Mouse (Mus musculus) R1 (cell line): ENCODE results near the gene Rasgrp1.

Experiments
- DNase-seq: peaks from one replicate; pipeline ENCODE4 v3.0.0-alpha.2; 2018; ENCODE audit warnings: low read depth, low spot score

Gene Rasgrp1

DNA sequence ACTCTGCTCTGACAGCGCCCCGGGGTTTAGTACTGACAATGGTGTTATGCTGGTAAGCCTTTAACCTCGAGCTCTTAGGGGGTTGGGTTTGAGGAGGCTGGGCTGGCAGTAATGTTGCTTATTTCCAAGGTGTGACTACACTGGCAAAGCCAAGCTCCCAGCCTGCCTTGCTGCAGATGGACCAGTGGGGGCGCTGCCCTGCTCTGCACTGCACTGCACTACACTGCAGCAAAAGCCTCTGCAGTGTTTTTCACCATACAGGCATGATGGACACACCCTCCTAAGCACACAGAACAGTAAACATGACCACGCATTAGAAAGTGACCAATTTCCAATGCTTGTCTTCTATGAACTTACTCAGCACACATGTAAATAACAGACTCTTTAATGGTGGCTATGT is 11.2 kb downstream of the Rasgrp1 start:
- peak; percentile 47 for DNase-seq

DNA sequence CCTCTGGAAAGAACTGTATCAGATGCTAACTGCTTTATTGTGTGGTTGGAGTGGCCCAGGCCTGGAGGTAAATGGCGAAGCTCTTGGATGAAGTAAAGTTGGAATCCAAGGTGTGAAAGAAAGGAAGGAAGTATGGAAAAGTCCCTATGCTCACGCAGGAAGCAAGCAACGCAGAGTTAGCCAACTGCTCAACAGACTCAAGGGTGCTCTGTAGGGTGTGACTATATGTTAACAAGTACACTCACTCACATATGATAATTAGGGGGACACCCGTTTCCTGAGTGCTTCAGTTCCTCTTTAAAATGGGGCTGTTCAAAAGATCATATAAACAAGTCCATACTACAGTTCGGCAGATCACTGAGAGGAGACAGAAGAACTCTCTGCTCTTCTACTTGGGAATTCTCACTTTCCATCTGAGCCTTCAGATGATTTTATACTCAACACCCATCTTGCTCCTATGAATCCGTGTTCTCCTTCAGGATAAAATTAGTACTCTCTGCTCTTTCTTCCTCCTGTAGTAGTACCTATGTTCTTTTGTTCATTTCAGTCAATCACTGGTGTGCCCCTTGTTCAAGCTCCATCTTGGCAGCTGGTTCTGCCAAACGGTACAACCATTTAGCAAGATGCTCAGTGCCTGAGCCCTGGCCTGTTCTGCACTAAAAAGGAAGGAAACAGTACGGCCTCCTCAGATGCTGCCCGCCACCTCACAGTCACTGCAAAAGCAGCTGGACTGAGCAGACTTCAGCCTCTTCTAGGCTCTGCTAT is 14.1 kb downstream of the Rasgrp1 start:
- DNase-seq, result no peak

DNA sequence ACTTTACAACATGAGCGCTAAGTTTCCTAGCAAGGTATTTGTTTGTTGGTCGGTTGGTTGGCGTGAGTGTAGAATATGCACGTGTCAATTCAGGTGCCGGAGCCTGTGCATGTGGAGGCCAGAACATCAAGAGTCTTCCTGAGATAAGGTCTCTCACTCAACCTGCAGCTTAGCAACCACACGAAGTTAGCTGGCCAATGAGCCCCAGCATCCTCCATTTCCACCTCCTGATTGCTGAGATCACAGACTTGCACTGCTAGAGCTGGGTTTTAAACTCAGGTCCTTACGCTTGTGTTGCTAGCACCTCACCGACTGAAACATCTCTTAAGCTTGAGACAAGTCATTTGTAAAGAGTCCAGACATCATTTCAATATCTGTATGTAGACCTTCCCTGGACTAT is 20.4 kb downstream of the Rasgrp1 start:
- no peak for DNase-seq

DNA sequence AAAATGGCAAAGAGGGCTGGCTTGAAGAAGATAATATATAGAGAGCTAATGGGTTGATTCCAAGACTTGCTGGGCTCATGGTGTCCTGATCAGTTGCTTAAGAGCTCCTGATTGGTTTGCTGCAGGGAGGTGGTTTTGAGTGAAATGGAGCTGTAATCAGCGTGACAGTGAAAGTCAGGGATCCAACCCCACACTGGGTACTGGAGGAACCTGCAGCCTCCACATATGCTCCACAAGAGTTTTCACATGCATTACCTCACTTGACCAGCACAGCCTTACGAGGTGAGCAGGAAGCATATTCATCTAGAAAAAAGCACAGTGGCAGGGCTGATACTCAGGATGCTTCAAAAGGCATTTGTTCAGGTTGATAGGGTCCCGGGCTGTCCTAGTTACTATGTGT is 21.6 kb downstream of the Rasgrp1 start:
- no peak for DNase-seq

DNA sequence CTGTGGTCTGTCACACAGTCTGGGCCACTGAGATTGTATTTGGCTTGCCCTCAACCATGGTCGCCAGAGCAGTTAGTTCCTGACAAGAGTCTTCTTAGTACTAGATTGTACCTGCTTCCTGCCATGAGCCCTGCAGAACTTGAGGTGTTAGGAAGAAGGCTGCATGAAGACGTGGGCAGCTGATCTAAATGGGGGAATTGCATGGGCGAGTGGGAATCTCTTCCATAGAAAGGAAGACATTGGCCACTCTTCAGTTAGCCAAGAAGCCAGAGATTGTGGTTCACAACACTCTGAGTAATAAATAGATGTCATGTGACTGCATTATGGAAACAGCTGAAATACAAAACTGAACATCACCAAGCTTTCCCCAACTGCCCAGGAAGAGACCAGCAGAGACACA is 23.8 kb downstream of the Rasgrp1 start:
- DNase-seq, result no peak

DNA sequence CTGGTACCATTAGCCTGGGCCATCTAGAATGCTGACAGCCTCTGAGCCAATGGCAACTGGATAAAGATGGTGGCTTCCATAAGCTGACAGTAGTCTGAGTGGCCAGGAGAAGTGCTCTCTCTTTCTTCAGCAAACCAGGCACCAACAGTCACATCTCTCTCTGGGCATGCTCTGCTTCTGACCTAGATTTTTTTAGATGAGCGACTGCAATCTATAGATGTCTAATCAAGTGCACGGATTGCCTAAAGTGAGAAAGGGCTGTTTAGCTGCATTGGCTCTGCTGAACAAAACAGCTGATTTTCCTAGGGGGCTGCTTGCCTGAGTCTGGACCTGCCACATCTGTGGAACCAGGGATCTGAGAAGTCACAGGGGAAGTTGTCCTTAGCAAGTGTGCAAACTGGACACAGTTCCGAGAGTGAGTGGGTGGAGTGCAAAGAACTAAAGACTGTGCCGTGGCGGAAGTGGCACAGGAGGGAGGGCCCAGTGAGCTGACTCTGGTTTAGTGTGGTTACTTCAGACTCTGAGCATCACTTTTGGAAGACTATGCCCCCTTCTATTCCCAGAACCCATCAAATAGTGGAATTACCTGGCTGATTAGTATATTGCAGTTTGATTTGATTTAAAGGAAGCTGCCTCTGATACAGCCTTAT is 29.1 kb downstream of the Rasgrp1 start:
- DNase-seq, result no peak

DNA sequence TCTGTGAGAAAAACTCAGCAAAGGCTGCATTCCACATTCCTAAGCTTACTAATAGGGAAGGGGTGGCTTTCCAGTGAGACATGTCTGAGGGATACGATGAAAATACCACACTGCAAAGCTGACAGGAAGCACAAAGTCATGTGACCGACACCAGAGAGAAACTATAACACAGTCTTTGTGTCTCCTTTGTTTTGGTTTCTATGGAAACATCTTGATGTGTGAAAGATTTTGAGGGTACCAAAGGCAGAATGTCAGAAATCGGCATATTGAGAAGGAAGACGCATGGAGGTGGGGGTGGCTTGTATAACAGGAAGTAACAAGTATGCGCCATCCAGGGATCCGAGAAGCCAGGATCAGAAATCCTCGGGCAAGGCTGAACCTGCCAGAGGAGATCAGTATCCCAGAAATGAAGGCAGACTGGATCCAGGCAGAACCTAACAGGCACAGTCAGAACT is 30.3 kb downstream of the Rasgrp1 start:
- peak; percentile 12 for DNase-seq

DNA sequence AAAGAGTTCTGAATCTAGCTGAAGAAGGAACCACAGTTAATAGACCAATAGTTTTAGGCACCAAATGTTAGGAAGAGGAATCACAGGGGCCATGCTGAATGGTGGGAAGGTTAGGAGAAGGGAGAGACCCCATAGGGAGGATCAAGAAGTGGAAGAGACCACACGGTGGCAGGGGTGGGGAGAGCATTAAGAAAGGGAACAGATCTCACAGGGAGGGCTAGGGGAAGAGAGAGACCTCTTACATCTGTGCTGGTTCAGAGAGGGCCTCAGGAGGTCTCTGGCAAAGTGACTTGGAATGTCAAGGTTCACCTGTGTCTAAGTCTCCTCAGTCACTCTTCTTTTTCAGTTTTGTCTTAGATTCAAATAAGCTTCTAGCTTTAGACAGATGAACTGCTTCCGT is 30.8 kb downstream of the Rasgrp1 start:
- DNase-seq, result no peak

DNA sequence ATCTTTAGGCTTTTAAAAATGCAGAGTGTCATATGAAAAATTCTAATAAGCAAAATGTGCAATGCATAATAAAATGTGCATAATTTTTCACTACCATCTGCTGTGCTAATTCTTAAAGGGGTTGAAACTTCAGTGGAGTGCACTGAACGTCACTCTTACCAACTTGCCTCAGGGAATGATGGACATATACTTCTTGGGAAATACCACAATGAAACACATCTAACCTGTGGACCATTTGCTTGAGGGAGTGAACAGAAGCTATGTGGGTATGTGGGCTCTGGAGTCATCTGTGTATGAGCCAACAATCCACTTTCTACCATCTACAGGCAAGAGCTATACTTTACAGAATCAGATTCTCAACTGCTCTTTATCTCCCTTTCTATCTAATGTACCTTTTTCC is 31.5 kb downstream of the Rasgrp1 start:
- no peak for DNase-seq

DNA sequence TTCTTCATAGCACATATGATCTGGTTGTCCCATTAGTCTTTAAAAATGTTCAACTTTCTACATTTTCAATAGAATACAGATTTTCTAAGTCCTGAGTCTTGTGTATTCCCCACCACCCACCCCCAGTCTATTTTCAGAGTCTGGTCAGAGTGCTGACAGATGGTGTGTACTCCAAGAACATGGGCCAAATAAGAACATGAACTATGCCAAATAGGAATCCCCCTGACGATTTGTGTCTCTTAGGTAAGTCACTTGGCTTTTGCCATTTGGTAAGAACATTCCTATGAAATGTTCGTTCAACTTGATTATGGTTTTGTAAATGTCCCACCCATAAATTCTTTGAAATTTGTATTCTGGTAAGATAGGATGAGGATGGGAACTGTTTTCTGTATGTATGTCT is 33.8 kb downstream of the Rasgrp1 start:
- DNase-seq, result no peak

DNA sequence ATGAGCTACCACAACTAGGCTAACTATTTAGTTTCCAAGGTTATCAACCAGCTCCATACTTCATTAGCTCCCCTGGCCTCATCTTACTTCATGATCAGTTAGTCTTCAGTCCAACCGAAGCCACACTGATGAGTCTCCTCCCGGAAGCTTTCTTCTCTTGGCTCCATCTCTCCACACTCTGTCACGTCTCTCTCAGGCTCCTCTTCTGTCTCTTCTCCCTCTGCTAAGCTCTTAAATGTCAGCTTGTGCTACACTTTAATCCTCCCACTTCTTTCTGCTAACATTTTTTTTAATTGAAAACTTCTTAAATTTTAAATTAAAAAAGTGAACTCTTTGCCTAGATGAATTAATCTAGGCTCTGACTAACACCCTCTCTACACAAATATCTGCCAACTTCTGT is 34.8 kb downstream of the Rasgrp1 start:
- DNase-seq, result no peak

DNA sequence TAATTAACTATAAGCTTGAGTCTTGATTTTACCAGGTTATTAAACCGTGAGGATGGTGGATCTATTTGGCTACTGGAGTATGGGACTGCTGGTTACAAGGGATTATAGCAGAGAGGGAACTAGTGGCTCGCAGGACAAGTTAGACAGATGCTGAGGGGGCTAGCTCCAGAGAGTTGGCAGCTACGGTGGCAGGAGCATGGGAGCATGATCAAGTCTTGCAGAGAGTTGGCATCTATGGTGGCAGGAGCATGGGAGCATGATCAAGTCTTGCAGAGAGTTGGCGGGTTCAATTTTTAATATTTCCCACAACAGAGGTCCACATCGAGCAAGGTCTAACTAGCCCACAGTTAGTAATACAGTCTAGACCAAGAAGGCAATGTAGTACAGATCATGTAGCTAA is 37.9 kb downstream of the Rasgrp1 start:
- DNase-seq, result no peak

DNA sequence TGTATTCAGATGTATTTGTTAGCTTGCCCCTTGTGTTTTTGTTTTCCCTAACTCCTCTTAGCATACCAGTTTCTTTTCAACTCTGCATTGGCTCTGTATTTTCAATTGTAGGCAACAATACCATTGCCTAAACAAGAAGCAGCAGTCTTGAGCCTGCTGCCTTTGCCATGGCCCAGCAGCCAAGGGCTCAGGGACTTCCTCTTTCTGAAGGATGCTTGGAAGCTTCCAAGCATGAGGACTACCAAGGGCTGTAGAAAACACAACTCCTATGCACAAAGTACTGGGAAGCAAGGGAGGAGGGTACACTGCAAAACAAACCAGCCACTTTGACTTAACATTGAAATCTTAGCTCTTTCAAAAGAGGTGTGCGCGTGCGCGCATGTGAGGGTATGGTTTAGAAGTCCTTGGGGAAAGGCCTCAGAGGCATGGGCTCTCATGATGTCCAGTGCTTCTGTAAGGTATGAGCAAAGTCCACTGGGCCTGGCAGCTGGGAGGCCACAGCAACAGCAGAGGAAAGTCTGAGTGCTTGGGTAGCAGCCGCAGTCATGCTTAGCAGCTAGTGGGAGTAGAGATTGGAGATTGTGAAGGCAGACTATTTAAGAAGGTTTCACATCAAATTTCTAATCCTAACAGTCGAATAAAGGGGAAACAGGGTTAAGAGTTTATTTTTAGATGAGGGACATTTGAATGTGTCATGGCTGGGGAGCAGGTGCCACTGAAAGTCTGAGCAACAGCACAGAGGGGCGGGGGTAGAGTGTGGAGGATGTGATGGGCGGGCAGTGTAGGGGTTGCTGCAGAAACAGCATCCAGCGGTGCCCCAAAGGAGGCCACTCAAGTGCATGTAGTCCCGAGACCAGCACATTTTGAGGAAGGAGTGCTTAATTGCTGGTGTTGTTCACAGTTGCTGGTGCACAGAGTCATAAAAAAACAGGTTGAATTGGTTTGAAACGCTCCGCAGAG is 39.1 kb downstream of the Rasgrp1 start:
- DNase-seq, result no peak

DNA sequence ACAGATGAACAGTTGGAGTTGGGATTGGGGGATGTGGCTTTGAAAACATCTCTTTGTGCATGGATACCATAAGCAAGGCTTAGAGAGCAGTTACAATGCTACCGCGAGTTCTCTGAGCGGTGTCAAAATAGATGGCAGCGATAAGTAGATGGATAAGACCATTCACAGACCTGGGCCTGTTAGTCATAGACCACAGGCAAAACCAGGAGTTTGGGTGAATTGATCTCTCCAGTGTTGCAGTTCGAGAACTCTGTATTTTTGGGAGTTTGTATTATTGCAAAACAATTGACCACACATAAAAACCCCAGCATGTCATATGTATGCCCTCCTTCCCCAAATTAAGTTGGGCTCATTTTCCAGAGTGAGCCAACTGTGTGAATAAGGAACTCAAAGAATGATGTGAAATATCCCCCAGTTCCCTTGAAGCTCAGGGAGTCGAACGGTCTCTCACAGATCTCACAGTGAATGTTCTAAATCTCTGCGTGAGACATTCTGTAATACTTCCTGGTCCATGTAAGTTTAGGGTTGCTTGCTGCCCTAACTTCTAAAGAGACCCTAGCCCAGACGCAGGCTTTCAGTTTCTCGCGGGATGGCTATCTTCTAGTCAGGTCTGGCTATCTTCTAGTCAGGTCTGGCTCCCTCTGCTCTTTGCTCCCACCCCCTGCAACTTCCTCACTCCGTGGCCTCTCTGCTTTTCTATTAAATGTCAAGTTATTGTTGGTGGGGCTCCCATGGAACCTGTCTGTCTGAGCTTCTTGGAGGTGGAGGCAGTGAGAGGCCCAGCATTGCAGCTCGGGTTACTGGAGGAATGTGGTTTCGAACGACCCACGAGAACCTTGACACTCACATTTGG is 43.0 kb downstream of the Rasgrp1 start:
- peak; percentile 43 for DNase-seq

DNA sequence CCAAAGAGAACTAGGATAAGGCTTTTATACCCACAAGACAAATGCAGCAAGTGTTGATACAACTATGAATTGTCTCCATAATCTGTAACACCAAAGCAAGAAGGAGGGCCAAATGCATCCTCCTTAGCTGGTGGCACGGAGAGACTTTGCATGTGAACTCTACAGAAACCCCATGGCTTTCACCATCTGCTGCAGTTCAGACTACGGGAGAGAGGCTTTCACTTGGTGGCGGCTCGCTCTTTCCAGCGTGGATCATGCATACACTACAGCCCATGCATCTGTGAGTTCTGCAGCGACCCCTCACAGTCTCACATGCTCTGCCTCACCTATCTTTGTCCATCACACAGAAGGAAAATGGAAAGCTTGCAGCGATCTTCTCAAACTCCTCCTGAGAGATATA is 54.5 kb downstream of the Rasgrp1 start:
- no peak for DNase-seq

DNA sequence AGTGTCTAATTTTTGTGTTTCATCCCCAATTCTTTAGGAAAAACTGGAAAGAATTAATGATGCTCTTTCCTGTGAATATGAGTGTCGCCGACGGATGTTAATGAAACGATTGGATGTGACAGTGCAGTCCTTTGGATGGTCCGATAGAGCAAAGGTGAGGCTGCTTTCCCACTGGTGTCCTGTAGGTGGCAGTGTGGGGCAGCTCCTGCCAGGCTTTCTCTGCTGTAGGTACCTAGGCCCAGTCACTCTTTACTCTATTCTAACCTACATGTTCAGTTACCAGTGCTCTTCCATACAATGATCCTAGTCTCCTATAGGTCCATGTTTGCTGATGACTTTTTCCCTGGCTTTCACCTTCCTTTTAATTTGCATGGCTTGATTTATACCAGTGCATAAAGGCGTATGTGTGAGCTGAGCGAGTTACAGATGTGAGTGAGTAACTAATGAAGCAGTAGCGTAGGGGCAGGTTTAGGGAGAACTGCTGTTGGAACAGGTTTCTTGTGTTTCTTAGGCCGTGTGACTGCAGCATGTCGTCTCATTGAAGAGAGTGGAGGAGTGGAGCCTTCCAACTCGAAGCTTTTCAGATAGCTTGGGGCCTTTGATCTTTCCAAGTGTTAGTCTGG is 78.9 kb downstream of the Rasgrp1 start:
- DNase-seq, result peak; percentile 46

DNA sequence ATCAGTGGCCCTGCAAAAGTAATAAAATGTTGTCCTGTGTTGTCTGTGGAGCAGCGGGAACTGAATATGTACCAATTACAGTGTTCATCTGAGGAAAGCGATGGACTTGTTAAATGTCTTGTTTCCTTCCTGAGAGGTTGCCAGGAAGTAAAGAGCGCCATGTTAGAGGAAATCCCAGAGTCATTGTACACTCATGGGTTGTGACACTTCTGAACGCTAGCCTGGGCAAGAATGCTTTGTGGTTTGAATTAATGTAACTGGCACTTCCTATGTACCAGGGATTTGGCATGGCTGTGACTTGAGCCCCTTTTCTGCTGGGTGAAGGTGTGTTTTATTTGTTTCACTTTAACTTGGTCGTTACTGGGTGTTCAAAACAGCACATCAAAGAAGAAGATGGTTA is 80.6 kb downstream of the Rasgrp1 start:
- DNase-seq, result no peak

DNA sequence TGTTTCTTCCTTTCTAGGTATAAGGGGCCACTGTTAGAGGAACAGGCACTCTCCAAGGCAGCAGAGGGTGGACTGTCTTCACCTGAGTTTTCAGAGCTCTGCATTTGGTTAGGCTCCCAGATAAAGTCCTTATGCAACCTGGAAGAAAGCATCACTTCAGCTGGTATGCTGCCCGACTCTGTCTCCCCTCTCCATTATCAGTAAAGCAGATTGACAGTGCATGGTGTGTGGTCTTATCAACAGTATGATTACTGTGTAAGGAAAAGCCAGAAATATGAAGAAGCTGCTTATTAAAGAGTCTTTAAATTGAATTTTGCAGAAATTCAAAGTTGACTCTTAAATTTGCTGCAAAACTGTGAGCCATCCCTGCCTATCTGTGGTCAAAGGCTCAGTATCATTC is 85.2 kb downstream of the Rasgrp1 start:
- DNase-seq, result no peak

DNA sequence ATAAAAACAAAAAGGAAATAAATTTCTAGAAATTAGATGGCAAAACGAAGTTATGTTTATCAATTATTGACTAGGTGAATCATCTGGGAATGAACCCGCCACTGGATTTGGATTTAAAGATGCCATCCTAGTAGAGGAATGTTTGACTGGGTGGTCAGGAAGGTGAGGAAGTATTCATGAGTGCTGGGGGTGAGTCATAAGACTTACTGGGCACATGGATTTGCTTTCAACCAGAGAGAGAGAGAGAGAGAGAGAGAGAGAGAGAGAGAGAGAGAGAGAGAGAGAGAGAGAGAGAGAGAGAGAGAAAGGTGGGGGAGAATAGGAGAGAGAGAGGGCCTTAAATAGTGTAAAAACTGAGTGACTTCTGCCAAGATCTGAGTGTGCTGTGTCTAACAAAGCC is 87.4 kb downstream of the Rasgrp1 start:
- no peak for DNase-seq

DNA sequence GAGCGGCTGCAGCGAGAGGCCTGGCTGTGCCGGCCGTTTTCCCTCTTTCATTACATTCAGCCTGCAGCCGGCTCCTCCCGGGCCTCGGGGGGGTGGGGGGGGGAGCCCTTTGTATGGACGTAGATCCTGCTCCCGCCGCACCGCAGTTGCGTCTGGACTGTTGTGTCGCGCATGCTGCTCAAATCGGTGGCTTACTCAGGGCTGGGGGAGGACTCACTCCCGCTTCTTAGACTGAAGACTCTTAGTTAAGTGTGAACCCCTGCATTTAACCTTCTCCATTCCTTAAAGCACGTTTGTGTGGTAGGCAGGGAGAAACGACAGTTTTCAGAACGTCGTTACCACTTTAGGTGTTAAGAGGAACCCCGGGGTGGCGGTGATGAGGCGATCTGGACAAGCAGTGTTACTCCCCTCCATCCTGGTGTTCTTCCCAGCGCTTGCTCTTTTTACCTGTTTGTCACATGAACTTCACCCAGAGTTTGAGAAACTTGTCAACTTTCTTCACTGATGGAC is 92.7 kb downstream of the Rasgrp1 start:
- DNase-seq, result no peak
